Mouse (Mus musculus): ENCODE data around the gene Gid8.

Gid8 gene

GRCm38 (mm10) chr2:180709923-180710272, at the start of gene Gid8, which contains the start of gene Dido1:
TSS of gene Gid8 (plus strand) at chr2:180710117.
TSS of gene Dido1 (minus strand) at chr2:180709999.
- DNase-seq: peak; percentile 97 to 98

- DNase-seq: no peak
Observed at GRCm38 (mm10) chr2:180660521-180660920, 49.4 kb upstream of the Gid8 start.

GRCm38 (mm10) chr2:180662008-180662407, 47.9 kb upstream of the Gid8 start:
- DNase-seq: no peak

GRCm38 (mm10) chr2:180676706-180677105, 33.2 kb upstream of the Gid8 start:
- no peak for DNase-seq

GRCm38 (mm10) chr2:180678609-180679140, 31.2 kb upstream of the Gid8 start:
- peak; percentile 45 to 54 for DNase-seq

- no peak for DNase-seq
Observed at GRCm38 (mm10) chr2:180681225-180681624, 28.7 kb upstream of the Gid8 start.

- DNase-seq: no peak
Observed at GRCm38 (mm10) chr2:180683524-180683923, 26.4 kb upstream of the Gid8 start.

GRCm38 (mm10) chr2:180684031-180684430, 25.9 kb upstream of the Gid8 start:
- no peak for DNase-seq

GRCm38 (mm10) chr2:180689841-180690240, 20.1 kb upstream of the Gid8 start:
- DNase-seq: no peak

- DNase-seq: peak; percentile 22 to 41
Observed at GRCm38 (mm10) chr2:180692630-180693029, 17.3 kb upstream of the Gid8 start.

- DNase-seq: no peak
Observed at GRCm38 (mm10) chr2:180695176-180695575, 14.7 kb upstream of the Gid8 start.

- DNase-seq: no peak
Observed at GRCm38 (mm10) chr2:180700457-180700856, 9.5 kb upstream of the Gid8 start.

- DNase-seq: no peak
Observed at GRCm38 (mm10) chr2:180701053-180701766, 8.7 kb upstream of the Gid8 start.

- DNase-seq: peak; percentile 90 to 93
Observed at GRCm38 (mm10) chr2:180701767-180702621, 7.9 kb upstream of the Gid8 start.

GRCm38 (mm10) chr2:180702701-180703149, 7.2 kb upstream of the Gid8 start:
- no peak for DNase-seq

- DNase-seq: no peak
Observed at GRCm38 (mm10) chr2:180703175-180703574, 6.7 kb upstream of the Gid8 start.

- DNase-seq: no peak
Observed at GRCm38 (mm10) chr2:180703645-180704359, 6.1 kb upstream of the Gid8 start.

GRCm38 (mm10) chr2:180704591-180704990, 5.3 kb upstream of the Gid8 start:
- no peak for DNase-seq

- no peak for DNase-seq
Observed at GRCm38 (mm10) chr2:180705066-180705465, 4.9 kb upstream of the Gid8 start.

GRCm38 (mm10) chr2:180705975-180706374, 3.9 kb upstream of the Gid8 start:
- no peak for DNase-seq

- no peak for DNase-seq
Observed at GRCm38 (mm10) chr2:180709023-180709922, 644 bp upstream of the Gid8 start.
